Mouse (Mus musculus) layer of hippocampus, adult 8-10 months (tissue): ENCODE measurements around the gene Tpmt. TPM values are rescaled to one million over a fixed set of nuclear protein-coding genes. Genes with fewer than 3 reads are reported as not detected.

Experiments used
- DNase-seq, 2 experiments: peaks; one replicate each; pipeline ENCODE4 v3.0.0; 2022; ENCODE audit warnings: low spot score in 2 of 2
- total RNA-seq, 4 experiments: library from RNA; stranded (reverse); gene quantifications; 2 replicates each; pipeline ENCODE4 v1.2.4; 2022

Tpmt gene
- total RNA-seq, 4 experiments from 2014 or later: 7.8 to 11.9 (median 9.4) TPM

DNA sequence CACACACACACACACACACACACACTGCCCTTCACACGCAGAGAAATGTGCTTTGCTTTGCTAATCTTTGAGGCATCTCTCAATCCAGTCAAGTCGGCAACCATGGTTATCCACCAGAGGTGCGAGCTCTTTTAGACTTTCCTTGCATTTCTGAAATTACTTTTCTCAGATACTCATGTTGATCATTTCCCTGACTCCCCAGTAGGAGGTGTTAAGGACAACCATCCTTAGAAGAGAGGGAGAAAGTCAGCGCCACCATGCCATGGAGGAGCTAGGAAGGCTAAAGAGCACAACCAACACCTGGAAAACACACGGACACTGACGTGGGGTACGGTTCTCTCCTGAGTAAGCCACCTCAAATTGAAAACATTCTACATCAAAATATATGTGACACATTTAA is 68.0 kb downstream of the Tpmt start:
- no peak for DNase-seq

DNA sequence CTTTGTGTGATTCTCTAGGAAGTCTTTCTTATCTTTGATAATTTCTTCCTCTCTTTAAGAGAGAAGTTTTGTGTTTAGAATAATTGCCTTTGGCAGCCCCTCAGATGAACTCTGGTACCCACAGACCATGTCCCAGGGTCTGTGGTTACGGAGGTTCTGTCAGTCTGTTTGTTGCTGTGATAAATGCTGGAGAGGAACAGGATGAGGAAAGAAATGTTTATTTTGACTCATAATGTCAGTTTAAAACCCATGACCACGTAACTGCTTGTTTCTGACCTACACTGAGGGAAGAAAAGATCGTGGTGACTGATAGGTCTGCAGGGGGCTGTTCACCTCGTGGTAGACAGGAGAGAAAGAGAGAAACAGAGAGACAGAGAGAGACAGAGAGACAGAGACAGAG is 68.6 kb downstream of the Tpmt start:
- no peak for DNase-seq

DNA sequence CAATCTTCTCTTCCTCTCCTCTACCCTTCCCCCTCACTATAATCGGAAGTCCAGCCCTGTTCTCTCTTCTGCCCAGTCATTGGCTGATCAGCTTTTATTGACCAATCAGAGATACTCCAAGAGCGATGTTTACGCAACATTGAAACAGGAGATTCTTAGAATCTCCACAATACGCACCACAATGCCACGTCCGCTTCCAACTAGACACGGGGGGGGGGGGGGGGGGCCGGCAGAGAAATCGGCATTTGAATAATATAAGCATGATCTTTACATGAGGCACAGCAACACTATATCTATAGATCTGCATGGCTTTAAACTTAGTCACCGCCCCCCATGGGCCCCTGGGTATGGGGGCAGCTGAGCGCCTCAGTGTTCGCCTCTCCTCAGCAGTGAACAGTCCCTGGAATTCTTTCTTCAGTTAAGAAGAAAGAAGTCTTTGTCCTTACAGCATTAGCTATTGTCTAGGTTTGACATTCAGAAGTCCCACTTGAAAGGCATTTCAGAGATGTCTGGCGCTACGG is 69.4 kb downstream of the Tpmt start:
- DNase-seq: peak in 1 of 2 experiments; percentile 13

Other genes starting within 250 kb of the Tpmt start
- gene Kif13a, start 114.9 kb downstream of the Tpmt start, total RNA-seq: 10 to 100 TPM; 22.8 to 32.5 (median 26.4) TPM
- 10 to 100 TPM; 15.4 to 19.6 (median 17.9) TPM for gene Nhlrc1, start 29.9 kb downstream of the Tpmt start, total RNA-seq
- gene Kdm1b, start 1.2 kb downstream of the Tpmt start, total RNA-seq: 10 to 100 TPM in 1 of 4 experiments, 1 to 10 TPM in 3; 7.7 to 11.0 (median 9.9) TPM
- gene Dek, start 61.5 kb upstream of the Tpmt start, total RNA-seq: 10 to 100 TPM; 39.4 to 59.7 (median 46.9) TPM
- gene Rnf144b, start 77.9 kb upstream of the Tpmt start, total RNA-seq: 10 to 100 TPM; 12.8 to 18.5 (median 15.1) TPM